Mouse (Mus musculus) testis, adult 2 months (tissue): ENCODE results near the gene Alg3.

Source experiments
- CTCF ChIP-seq: fragments of 200-500 bp; IDR thresholded peaks from 2 replicates; pipeline ENCODE4 v1.5.1; 2012; ENCODE audit warnings: low read depth, mild to moderate bottlenecking, inconsistent platforms, low read length, moderate library complexity; ENCODE audit not compliant: control insufficient read depth, insufficient read depth, insufficient replicate concordance
- POLR2A ChIP-seq: fragments of 200-500 bp; IDR thresholded peaks from 2 replicates; pipeline ENCODE4 v1.6.1; 2012; ENCODE audit warnings: low read depth, mild to moderate bottlenecking, inconsistent platforms, low read length, moderate library complexity; ENCODE audit not compliant: control insufficient read depth

DNA sequence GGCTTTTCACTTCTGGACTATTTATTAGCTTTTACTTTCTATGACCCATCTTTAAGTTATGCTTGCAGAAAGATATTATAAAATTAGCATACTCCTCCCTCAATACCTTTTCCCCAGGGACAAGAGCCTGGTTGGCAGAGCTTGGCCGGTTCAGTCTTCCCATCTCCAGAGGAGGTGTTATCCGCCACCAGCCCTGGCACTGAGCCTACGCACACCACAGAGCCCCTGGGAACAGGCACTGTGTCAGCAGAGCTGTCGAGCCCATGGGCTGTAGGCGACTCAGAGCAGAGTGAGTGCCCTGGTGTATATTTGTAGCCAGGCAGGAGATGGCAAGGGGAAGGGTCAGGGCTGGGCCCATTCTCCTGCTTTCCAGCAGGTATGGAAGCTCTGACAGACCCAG lies 11.0 kb downstream of the Alg3 start:
- no peak for TF ChIP-seq POLR2A
- TF ChIP-seq CTCF, result no peak
